Mouse (Mus musculus): ENCODE results near the gene Klrg1. TPM values are rescaled to one million over a fixed set of nuclear protein-coding genes. Genes with fewer than 3 reads are reported as not detected.
A peak's percentile ranks its signal among the peaks of the same experiment; 100 is the strongest.

Gene Klrg1
- total RNA-seq, 4 experiments from 2014 or later = 0.27 TPM; not detected in 3

DNA sequence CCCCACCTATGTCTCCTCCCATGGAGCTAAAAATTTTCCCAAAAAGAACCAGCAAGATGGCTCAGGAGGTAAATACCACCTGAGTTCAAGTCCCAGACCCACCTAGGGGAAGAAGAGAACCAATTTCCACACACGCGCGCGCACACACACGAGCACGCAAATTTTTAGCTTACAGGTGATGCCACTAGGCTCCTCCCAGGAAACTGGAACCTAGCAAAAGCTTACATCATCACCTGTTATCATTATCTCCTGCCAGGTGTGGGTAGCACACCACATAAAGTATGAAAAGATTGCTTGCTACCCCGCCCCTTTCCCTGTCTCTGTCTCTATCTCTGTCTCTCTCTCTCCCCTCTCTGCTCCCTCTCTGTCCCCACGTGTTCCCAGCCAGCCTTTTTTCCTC is 10.4 kb upstream of the Klrg1 start:
- no peak for DNase-seq (ENCODE audit: low spot score in 2 of 2)

DNA sequence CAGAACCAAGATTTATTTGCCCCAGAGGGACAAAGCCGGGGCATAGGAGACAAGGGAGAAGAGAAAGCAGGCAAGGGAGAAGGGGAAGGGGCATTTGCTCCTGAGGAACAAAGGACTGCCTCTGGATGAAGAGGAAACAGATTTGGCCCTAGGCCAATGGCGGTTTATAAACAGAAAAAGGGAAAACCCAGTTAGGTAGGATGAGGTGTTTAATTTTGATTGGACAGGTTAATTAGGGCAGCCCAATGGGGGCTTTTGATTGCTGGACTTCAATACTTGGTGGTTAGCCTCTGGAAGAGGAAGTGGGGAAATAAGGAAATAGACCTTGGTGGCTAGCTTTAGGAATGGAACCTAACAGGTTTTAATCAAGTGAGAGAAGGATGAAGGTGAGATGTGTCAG is 9.5 kb upstream of the Klrg1 start:
- DNase-seq (ENCODE audit: low spot score in 2 of 2) = no peak

DNA sequence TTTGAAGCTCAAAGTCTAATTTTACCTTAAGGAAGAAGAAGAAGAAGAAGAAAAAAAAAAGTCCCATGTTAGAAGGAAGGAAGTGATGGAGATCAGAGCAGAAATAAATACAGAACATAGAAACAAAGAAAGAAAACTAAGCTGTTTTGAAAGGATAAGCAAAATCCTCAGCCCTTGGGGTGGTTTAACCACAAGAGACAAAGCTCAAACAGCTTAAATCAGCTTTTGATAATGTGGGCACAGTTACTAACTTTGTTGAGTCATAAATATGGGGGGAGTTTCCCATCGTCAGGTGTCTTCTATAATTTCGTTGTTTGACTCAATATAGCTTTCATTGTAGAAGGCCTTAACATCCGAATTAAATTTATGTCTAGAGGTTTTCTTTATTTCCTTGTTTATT is 9.1 kb upstream of the Klrg1 start:
- no peak for DNase-seq (ENCODE audit: low spot score in 2 of 2)

DNA sequence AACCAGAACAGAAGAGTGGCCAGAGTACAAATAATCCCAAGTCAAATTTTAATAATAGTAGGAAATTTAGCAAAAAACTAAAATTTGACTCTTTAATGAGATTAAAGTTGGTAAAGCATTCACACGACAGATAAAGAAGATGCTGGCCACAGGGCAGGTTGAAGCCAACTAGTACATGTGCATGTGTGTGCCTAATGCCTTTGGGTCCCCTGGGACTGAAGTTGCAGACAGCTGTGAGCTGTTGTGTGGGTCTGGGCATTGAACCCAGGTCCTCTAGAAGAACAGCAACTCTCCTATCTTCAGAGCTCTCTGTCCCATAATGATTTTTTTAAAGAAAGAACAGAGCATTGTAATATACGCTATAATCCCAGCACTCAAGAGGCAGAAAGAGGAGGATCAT is 8.6 kb upstream of the Klrg1 start:
- DNase-seq (ENCODE audit: low spot score in 2 of 2) = no peak

- DNase-seq (ENCODE audit: low spot score in 2 of 2) = no peak
Observed at GRCm38 (mm10) chr6:122290253-122290652, 7.6 kb upstream of the Klrg1 start.

DNA sequence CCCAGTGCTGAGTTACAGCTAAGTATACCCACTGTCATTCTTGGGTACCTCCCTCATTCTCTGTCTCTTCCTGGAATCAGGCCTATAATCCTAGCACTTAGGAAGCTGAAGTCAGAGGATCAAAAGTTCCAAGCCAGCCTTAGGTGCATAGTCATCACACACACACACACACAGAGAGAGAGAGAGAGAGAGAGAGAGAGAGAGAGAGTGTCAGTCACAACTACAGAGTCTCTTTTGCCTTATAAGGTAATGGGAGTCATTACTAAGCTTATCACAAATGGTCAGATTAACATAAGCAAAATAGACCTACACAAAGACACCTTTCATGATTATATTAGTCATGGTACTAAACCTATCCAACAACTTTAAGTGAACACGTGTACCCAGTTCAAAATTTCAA is 6.6 kb upstream of the Klrg1 start:
- no peak for DNase-seq (ENCODE audit: low spot score in 2 of 2)

GRCm38 (mm10) chr6:122288263-122288662 is 5.6 kb upstream of the Klrg1 start:
- no peak for DNase-seq (ENCODE audit: low spot score in 2 of 2)

- no peak for DNase-seq (ENCODE audit: low spot score in 2 of 2)
Observed at GRCm38 (mm10) chr6:122284823-122285222, 2.1 kb upstream of the Klrg1 start.

DNA sequence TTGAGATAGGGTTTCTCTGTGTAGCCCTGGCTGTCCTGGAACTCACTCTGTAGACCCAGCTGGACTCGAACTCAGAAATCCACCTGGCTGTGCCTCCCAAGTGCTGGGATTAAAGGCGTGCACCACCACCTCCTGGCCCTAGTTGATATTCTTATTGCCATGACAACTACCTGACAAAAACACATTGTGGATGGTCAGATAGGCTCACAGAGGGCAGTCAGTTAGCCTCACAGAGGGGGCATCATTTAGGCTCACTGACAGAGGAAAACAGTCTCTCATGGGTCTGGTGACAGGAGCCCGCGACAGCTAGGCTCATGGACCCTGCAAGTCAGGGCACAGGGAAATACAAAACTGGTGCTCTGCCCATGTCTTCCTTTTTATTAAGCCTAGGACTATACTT is 1.6 kb upstream of the Klrg1 start:
- DNase-seq (ENCODE audit: low spot score in 2 of 2) = no peak

DNA sequence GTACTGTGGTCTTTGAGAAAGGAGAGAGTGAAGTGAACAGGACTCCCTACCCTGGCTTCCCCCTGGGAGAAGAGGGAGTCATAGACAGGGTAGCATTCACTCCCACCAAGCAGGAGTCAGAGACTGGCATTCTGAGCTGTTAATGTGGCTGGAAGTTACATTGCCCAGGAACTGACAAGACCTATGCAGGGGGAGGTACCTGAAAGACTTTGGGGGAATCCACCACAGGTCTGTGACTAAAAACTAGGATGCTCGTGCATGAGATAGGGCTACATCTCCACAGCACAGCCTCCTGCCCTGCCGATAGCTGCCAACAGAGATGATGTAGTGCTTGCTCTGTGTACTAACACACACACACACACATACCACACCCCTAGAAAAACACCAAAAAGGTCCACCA is 747 bp upstream of the Klrg1 start:
- DNase-seq (ENCODE audit: low spot score in 2 of 2) = no peak

DNA sequence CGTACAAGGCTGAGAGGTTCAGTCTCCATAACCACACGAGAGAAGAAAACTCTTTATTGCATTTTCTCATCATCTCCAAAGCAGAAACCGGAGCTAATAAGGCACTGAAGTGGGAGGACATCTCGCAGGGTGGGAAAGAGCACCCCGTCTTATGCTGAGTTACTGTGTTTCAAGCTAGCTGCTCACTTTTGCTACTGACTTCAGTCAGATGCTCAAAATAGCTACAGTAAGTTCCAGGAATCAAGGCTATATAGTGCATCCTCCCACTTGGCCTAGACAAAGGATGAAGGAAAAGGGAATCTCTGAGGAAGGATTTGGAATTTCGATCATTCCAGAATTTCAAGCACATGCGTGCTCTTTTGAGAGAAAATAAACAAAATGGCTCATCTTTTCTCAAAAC is 6.1 kb downstream of the Klrg1 start:
- DNase-seq (ENCODE audit: low spot score in 2 of 2) = no peak

DNA sequence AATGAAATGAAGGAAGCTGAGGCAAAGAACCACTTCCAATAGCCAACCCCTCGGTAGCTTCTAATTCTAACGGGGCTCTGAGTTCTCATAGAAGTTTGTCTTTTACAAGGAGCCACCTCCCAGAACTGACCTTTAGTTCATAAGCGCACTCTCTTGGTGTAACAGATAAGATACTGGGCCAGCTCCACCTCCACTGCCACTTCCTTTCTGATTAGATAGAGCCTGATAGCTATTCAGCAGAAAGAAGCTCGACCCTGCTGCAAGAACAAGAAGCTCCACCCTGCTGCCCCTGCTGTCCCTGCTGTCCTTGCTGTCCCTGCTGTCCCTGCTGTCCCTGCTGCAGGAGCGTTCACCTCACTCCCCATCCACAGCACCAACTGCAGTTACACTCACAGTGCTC is 8.1 kb downstream of the Klrg1 start:
- DNase-seq (ENCODE audit: low spot score in 2 of 2) = no peak

GRCm38 (mm10) chr6:122270152-122270551 is 12.5 kb downstream of the Klrg1 start:
- no peak for DNase-seq (ENCODE audit: low spot score in 2 of 2)

- no peak for DNase-seq (ENCODE audit: low spot score in 2 of 2)
Observed at GRCm38 (mm10) chr6:122269170-122269569, 13.5 kb downstream of the Klrg1 start.

GRCm38 (mm10) chr6:122268561-122268960 is 14.1 kb downstream of the Klrg1 start:
- DNase-seq (ENCODE audit: low spot score in 2 of 2) = peak in 1 of 2 experiments; percentile 45

DNA sequence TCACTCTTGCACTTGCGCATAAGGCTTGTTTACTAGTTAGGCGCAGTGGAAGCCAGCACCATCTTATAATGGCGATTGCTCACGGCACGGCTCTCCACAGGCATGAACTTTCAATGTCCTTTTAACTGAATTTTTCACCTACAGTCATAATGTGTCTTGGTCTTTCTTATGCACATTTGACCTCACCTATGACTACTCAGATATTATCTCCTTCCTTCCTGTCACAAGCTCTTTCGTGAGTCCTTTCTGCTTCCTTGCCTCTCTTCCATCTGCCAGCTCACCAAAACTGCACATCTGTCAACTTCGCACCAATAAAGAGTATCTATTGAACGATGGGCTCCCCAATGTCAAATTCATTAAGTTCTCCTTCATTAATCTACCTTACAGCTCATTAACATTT is 20.1 kb downstream of the Klrg1 start:
- DNase-seq (ENCODE audit: low spot score in 2 of 2) = no peak

GRCm38 (mm10) chr6:122252146-122252545 is 30.5 kb downstream of the Klrg1 start:
- DNase-seq (ENCODE audit: low spot score in 2 of 2) = no peak

- no peak for DNase-seq (ENCODE audit: low spot score in 2 of 2)
Observed at GRCm38 (mm10) chr6:122250033-122250432, 32.6 kb downstream of the Klrg1 start.

Other genes with a start within 250 kb of the Klrg1 start
- 10 to 100 TPM; 19.2 to 22.7 (median 21.5) TPM for gene M6pr, start 25.8 kb upstream of the Klrg1 start, total RNA-seq (2022)
- 10 to 100 TPM; 28.7 to 43.0 (median 33.0) TPM for gene Phc1, start 57.7 kb upstream of the Klrg1 start, total RNA-seq (2022)
- 1 to 10 TPM in 1 of 4 experiments, under 1 TPM in 2, not detected in 1; 0.22 to 1.3 (median 0.80) TPM for gene Rimklb, start 215.9 kb upstream of the Klrg1 start, total RNA-seq (2022)
- gene Mfap5, start 223.0 kb upstream of the Klrg1 start, total RNA-seq (2022) = 10 to 100 TPM in 3 of 4 experiments, 1 to 10 TPM in 1; 9.2 to 17.7 (median 13.8) TPM